Mouse (Mus musculus) lung, postnatal 0 days (tissue): Measurements from ENCODE around the gene Nelfe. TPM values are rescaled to one million over a fixed set of nuclear protein-coding genes. Genes with fewer than 3 reads are reported as not detected.
A peak's percentile ranks its signal among the peaks of the same experiment; 100 is the strongest.
"Not testable (repeated sequence)": the region's sequence is repeated elsewhere in the genome, so short reads cannot be mapped to it uniquely, and the experiment has no call there.

Source experiments
- ATAC-seq: fragments of 200-750 bp; cut with Nextera tagmentation; 2 replicates; pipeline ENCODE4 v1.8.0; 2017; ENCODE audit warnings: moderate library complexity
- DNase-seq: peaks from one replicate; pipeline ENCODE4 v3.0.0-alpha.2; 2016; ENCODE audit warnings: low spot score
- H3K27ac ChIP-seq: fragments of 300-500 bp; sonication (generic); 2 replicates; pipeline ENCODE4 v1.5.1; 2014; ENCODE audit warnings: antibody characterized with exemption, mild to moderate bottlenecking, low read length, mixed read lengths
- H3K27me3 ChIP-seq: fragments of 300-500 bp; sonication (generic); replicated peaks from 2 replicates; pipeline ENCODE4 v1.6.1; 2014; ENCODE audit warnings: low read length, mixed read lengths; ENCODE audit not compliant: insufficient read depth
- H3K36me3 ChIP-seq: fragments of 300-500 bp; sonication (generic); 2 replicates; pipeline ENCODE4 v1.6.1; 2014; ENCODE audit warnings: low read length, mixed read lengths; ENCODE audit not compliant: insufficient read depth
- H3K4me1 ChIP-seq: fragments of 300-500 bp; sonication (generic); 2 replicates; pipeline ENCODE4 v1.6.1; 2014; ENCODE audit warnings: antibody characterized with exemption, low read depth, low read length, mixed read lengths; ENCODE audit not compliant: insufficient read depth
- H3K4me2 ChIP-seq: fragments of 300-500 bp; sonication (generic); replicated peaks from 2 replicates; pipeline ENCODE4 v1.6.1; 2014; ENCODE audit warnings: low read depth, mild to moderate bottlenecking, low read length, moderate library complexity, mixed read lengths
- H3K4me3 ChIP-seq: fragments of 300-500 bp; sonication (generic); 2 replicates; pipeline ENCODE4 v1.5.1; 2014; ENCODE audit warnings: low read depth, low read length
- H3K9ac ChIP-seq: fragments of 300-500 bp; sonication (generic); replicated peaks from 2 replicates; pipeline ENCODE4 v1.6.1; 2014; ENCODE audit warnings: low read depth, mild to moderate bottlenecking
- H3K9me3 ChIP-seq: fragments of 300-500 bp; sonication (generic); 2 replicates; pipeline ENCODE4 v1.6.1; 2016; ENCODE audit warnings: low read length, mixed read lengths
- CTCF ChIP-seq: IDR thresholded peaks from 2 replicates; pipeline ENCODE4 v1.5.1; 2016; ENCODE audit warnings: antibody characterized with exemption, mild to moderate bottlenecking
- EP300 ChIP-seq: IDR thresholded peaks from 2 replicates; pipeline ENCODE4 v1.6.1; 2016; ENCODE audit warnings: antibody characterized with exemption, mild to moderate bottlenecking, control low read depth
- WGBS: fragments of 180-500 bp; shearing (Covaris S2); extraction: QIAGEN DNeasy Blood & Tissue Kit; methylation state at CpG from one replicate; pipeline ENCODE4 v1.1.7; 2014; 5-methylcytosine and 5-hydroxymethylcytosine counted together
- polyA plus RNA-seq: library from polyadenylated mRNA; unstranded; fragments of >200 nt; fragmentation: Nextera tagmentation; extraction: Ambion mirVana; gene quantifications from 2 replicates; pipeline ENCODE4 v1.2.1, GENCODE M21; 2015

Nelfe gene
- polyA plus RNA-seq, result 45.0 and 49.0 TPM in 2 replicates

GRCm38 (mm10) chr17:34849722-34850516 is at the start of gene Nelfe, which contains the start of gene Skiv2l:
Gene Nelfe (plus strand): TSS chr17:34850391.
Gene Skiv2l (minus strand): TSS chr17:34850210.
- TF ChIP-seq CTCF (no peak), EP300 (no peak)
- Histone ChIP-seq H3K9me3 (no peaks in the 10 kb centered on the region), H3K4me1 (peaks cover 7% of the 10 kb centered on the region), H3K36me3 (peaks cover 35% of the 10 kb centered on the region), H3K9ac (peak within 1 kb of the TSS; percentile 75), H3K4me2 (peak within 1 kb of the TSS; percentile 99), H3K4me3 (peak within 1 kb of the TSS; percentile 86), H3K27ac (peak within 1 kb of the TSS; percentile 59), H3K27me3 (no peaks in the 10 kb centered on the region)
- ATAC-seq, result peak; percentile 99
- WGBS, result under 1% methylated on average over 50 of the region's 65 CpGs
- peak; percentile 99 for DNase-seq

- H3K27me3 ChIP-seq, H3K36me3 ChIP-seq, H3K4me3 ChIP-seq, DNase-seq, H3K4me1 ChIP-seq, H3K27ac ChIP-seq, H3K9ac ChIP-seq, H3K9me3 ChIP-seq, H3K4me2 ChIP-seq, ATAC-seq: not testable (repeated sequence)
- 84% methylated on average over 13 of the region's 16 CpGs for WGBS
Measured at GRCm38 (mm10) chr17:34800781-34801305, 49.3 kb upstream of the Nelfe start.

GRCm38 (mm10) chr17:34802756-34803155 is 47.4 kb upstream of the Nelfe start:
- H3K4me1 ChIP-seq, H3K9me3 ChIP-seq, DNase-seq, H3K27ac ChIP-seq, H3K36me3 ChIP-seq, H3K9ac ChIP-seq, H3K4me2 ChIP-seq, ATAC-seq, H3K27me3 ChIP-seq, H3K4me3 ChIP-seq: not testable (repeated sequence)
- 90% methylated on average over 9 of the region's 9 CpGs for WGBS

- not testable (repeated sequence) for H3K4me2 ChIP-seq, H3K4me3 ChIP-seq, H3K27me3 ChIP-seq, ATAC-seq, DNase-seq, H3K4me1 ChIP-seq, H3K9ac ChIP-seq, H3K36me3 ChIP-seq, H3K27ac ChIP-seq, H3K9me3 ChIP-seq
- WGBS, result 83% methylated on average over 6 of the region's 6 CpGs
Measured at GRCm38 (mm10) chr17:34803367-34803766, 46.8 kb upstream of the Nelfe start.

GRCm38 (mm10) chr17:34804301-34804700 is 45.9 kb upstream of the Nelfe start, which contains the start of gene Cyp21a1:
Gene Cyp21a1 (minus strand): TSS chr17:34804561.
- H3K4me2 ChIP-seq, H3K9ac ChIP-seq, ATAC-seq, H3K27me3 ChIP-seq, H3K4me1 ChIP-seq, H3K27ac ChIP-seq, DNase-seq, H3K36me3 ChIP-seq, H3K4me3 ChIP-seq, H3K9me3 ChIP-seq: not testable (repeated sequence)
- no CpG with 5 or more reads among the region's 6 CpGs for WGBS

- Histone ChIP-seq H3K9ac (no peak overlapping the region), H3K36me3 (no peaks in the 10 kb centered on the region), H3K4me2 (no peak overlapping the region), H3K27ac (no peak overlapping the region), H3K4me1 (no peaks in the 10 kb centered on the region), H3K9me3 (no peaks in the 10 kb centered on the region), H3K27me3 (no peaks in the 10 kb centered on the region), H3K4me3 (no peak overlapping the region)
- TF ChIP-seq EP300 (no peak), CTCF (peak; percentile 47)
- DNase-seq (no peak), ATAC-seq (no peak)
- WGBS, result 75% methylated on average over 6 of the region's 6 CpGs
Measured at GRCm38 (mm10) chr17:34804871-34805562, 45.2 kb upstream of the Nelfe start.
